Mouse (Mus musculus): Measurements from ENCODE around the gene Atg13.

GRCm38 (mm10) chr2:91655827-91656226, 54.5 kb downstream of the Atg13 start:
- no peak for TF ChIP-seq USF1 (IDR thresholded peaks at IDR 0.05; ENCODE audit: low read depth, low read length)
- TF ChIP-seq CTCF (conservative IDR thresholded peaks at IDR 0.05 in 1 of 2, IDR thresholded peaks at IDR 0.05 in 1 of 2; ENCODE audit: low read depth in 2 of 2, low read length in 2 of 2) = no peak
- TF ChIP-seq HCFC1 (IDR thresholded peaks at IDR 0.05; ENCODE audit: low read depth, low read length) = no peak
- TF ChIP-seq EP300 (IDR thresholded peaks at IDR 0.05; ENCODE audit: low read length) = no peak
- no peak for TF ChIP-seq NELFE (IDR thresholded peaks at IDR 0.05; ENCODE audit: low read depth, low read length)
- no peak for TF ChIP-seq SIN3A (IDR thresholded peaks at IDR 0.05; ENCODE audit: low read length)
- no peak for TF ChIP-seq SMC3 (IDR thresholded peaks at IDR 0.05; ENCODE audit: low read depth, low read length)
- TF ChIP-seq ZKSCAN1 (IDR thresholded peaks at IDR 0.05; ENCODE audit: borderline replicate concordance, low read depth, low read length) = no peak
